In genomic region chr10:82082728-82083621, GRCm38 (mm10) we compare ENCODE assay signal across 8 mouse cellular contexts. TPM values are rescaled to one million over a fixed set of nuclear protein-coding genes. Genes with fewer than 3 reads are reported as not detected.
DNase-seq lines count a peak whose midpoint lies in the region; ATAC-seq and TF ChIP-seq lines count a peak whose summit lies in the region.
"Not testable (repeated sequence)": the region's sequence is repeated elsewhere in the genome, so short reads cannot be mapped to it uniquely, and the experiment has no call there.

Gene BC024063, plus strand, starts transcription at chr10:82083353.

- not testable (repeated sequence) for H3K36me3 ChIP-seq in embryonic facial prominence, embryonic 15.5 days; midbrain, embryonic 15.5 days (replicated peaks)
- peaks cover 14% of the 10 kb centered on the region; the same call in 1 of the 2 replicates for H3K36me3 ChIP-seq in limb, embryonic 13.5 days

- not testable (repeated sequence) for H3K9me3 ChIP-seq in embryonic facial prominence, embryonic 15.5 days (replicated peaks); midbrain, embryonic 15.5 days
- H3K9me3 ChIP-seq in limb, embryonic 13.5 days: peaks cover 16% of the 10 kb centered on the region

- H3K4me2 ChIP-seq in embryonic facial prominence, embryonic 15.5 days (replicated peaks): peak within 1 kb of the TSS; percentile 44
- H3K4me2 ChIP-seq in limb, embryonic 13.5 days (replicated peaks): peak within 1 kb of the TSS; percentile 58
- H3K4me2 ChIP-seq in midbrain, embryonic 15.5 days: peak within 1 kb of the TSS; percentile 44

- TF ChIP-seq CTCF in bone marrow, adult 2 months (IDR thresholded peaks at IDR 0.05; ENCODE audit: control insufficient read depth, insufficient read depth, low read length): not testable (repeated sequence)

- WGBS in bone marrow, adult 2 months: 25% methylated on average over 42 of the region's 42 CpGs
- WGBS in embryonic facial prominence, embryonic 15.5 days: 18% methylated on average over 42 of the region's 42 CpGs
- WGBS in limb, embryonic 13.5 days: 17% methylated on average over 42 of the region's 42 CpGs
- 20% methylated on average over 42 of the region's 42 CpGs for WGBS in midbrain, embryonic 15.5 days

- not testable (repeated sequence) for TF ChIP-seq POLR2A in bone marrow, adult 2 months (IDR thresholded peaks at IDR 0.05; ENCODE audit: borderline replicate concordance, control insufficient read depth, low read depth, low read length)

- ATAC-seq in embryonic facial prominence, embryonic 15.5 days (ENCODE audit: insufficient number of reproducible peaks, low FRiP score, low TSS enrichment, low read depth): peak; percentile 96
- peak; percentile 97 for ATAC-seq in limb, embryonic 13.5 days (ENCODE audit: low FRiP score, low read depth)
- peak; percentile 99 for ATAC-seq in midbrain, embryonic 15.5 days (replicated peaks)

- not testable (repeated sequence) for H3K27ac ChIP-seq in bone marrow, adult 2 months (ENCODE audit: control insufficient read depth, insufficient read depth, low read depth, low read length, poor library complexity)
- peak within 1 kb of the TSS; percentile 85 for H3K27ac ChIP-seq in embryonic facial prominence, embryonic 15.5 days (replicated peaks)
- H3K27ac ChIP-seq in limb, embryonic 13.5 days: peak within 1 kb of the TSS; percentile 74; the same call in 1 of the 2 replicates
- peak within 1 kb of the TSS; percentile 93 for H3K27ac ChIP-seq in midbrain, embryonic 15.5 days

- H3K27me3 ChIP-seq in embryonic facial prominence, embryonic 15.5 days; limb, embryonic 13.5 days; midbrain, embryonic 15.5 days (replicated peaks): not testable (repeated sequence)

- peak; percentile 77 for DNase-seq in 3T3-L1 (ENCODE audit: low read depth, low spot score)
- DNase-seq in heart, adult 9 months (ENCODE audit: low spot score in 2 of 2): peak; percentile 72 to 73
- DNase-seq in kidney, adult 9 months: peak; percentile 74
- peak; percentile 27 to 56 for DNase-seq in spleen, postnatal 10 days (ENCODE audit: low spot score in 2 of 2)

- H3K4me3 ChIP-seq in bone marrow, adult 2 months (replicated peaks; ENCODE audit: control insufficient read depth, low read depth, low read length): peak within 1 kb of the TSS; percentile 54
- H3K4me3 ChIP-seq in embryonic facial prominence, embryonic 15.5 days (replicated peaks): peak within 1 kb of the TSS; percentile 55
- peak within 1 kb of the TSS; percentile 50 for H3K4me3 ChIP-seq in limb, embryonic 13.5 days
- peak within 1 kb of the TSS; percentile 51 for H3K4me3 ChIP-seq in midbrain, embryonic 15.5 days

- not testable (repeated sequence) for H3K4me1 ChIP-seq in bone marrow, adult 2 months (ENCODE audit: control insufficient read depth, insufficient read depth, low read length); embryonic facial prominence, embryonic 15.5 days; limb, embryonic 13.5 days; midbrain, embryonic 15.5 days

- H3K9ac ChIP-seq in embryonic facial prominence, embryonic 15.5 days: peak within 1 kb of the TSS; percentile 37; the same call in 1 of the 2 replicates
- H3K9ac ChIP-seq in limb, embryonic 13.5 days: peak within 1 kb of the TSS; percentile 72
- H3K9ac ChIP-seq in midbrain, embryonic 15.5 days: peak within 1 kb of the TSS; percentile 56

RNA-seq across cellular contexts. Expression of gene BC024063, which starts in this region (rescaled TPM):
- polyA plus RNA-seq in bone marrow, adult 2 months (2011; ENCODE audit: insufficient read depth, insufficient read length, low replicate concordance, missing spikeins): 0.90 TPM in 1 of 2 replicates, not detected in the other
- polyA plus RNA-seq in embryonic facial prominence, embryonic 15.5 days (2015; fragmentation: Nextera tagmentation; extraction: Ambion mirVana): 4.3 TPM in 2 replicates
- polyA plus RNA-seq in limb, embryonic 13.5 days (2015; fragmentation: Nextera tagmentation; extraction: Ambion mirVana): 6.2 and 6.5 TPM in 2 replicates
- 6.1 and 7.4 TPM in 2 replicates for polyA plus RNA-seq in midbrain, embryonic 15.5 days (2015; fragmentation: Nextera tagmentation; extraction: Ambion mirVana)
